Mouse (Mus musculus) lung, postnatal 0 days (tissue): ENCODE results near the gene Podxl. TPM values are rescaled to one million over a fixed set of nuclear protein-coding genes. Genes with fewer than 3 reads are reported as not detected.
A peak's percentile ranks its signal among the peaks of the same experiment; 100 is the strongest.

ENCODE experiments used
- ATAC-seq: fragments of 200-750 bp; cut with Nextera tagmentation; 2 replicates; pipeline ENCODE4 v1.8.0; 2017; ENCODE audit warnings: moderate library complexity
- DNase-seq: peaks from one replicate; pipeline ENCODE4 v3.0.0-alpha.2; 2016; ENCODE audit warnings: low spot score
- H3K27ac ChIP-seq: fragments of 300-500 bp; sonication (generic); 2 replicates; pipeline ENCODE4 v1.5.1; 2014; ENCODE audit warnings: antibody characterized with exemption, mild to moderate bottlenecking, low read length, mixed read lengths
- H3K27me3 ChIP-seq: fragments of 300-500 bp; sonication (generic); replicated peaks from 2 replicates; pipeline ENCODE4 v1.6.1; 2014; ENCODE audit warnings: low read length, mixed read lengths; ENCODE audit not compliant: insufficient read depth
- H3K36me3 ChIP-seq: fragments of 300-500 bp; sonication (generic); 2 replicates; pipeline ENCODE4 v1.6.1; 2014; ENCODE audit warnings: low read length, mixed read lengths; ENCODE audit not compliant: insufficient read depth
- H3K4me1 ChIP-seq: fragments of 300-500 bp; sonication (generic); 2 replicates; pipeline ENCODE4 v1.6.1; 2014; ENCODE audit warnings: antibody characterized with exemption, low read depth, low read length, mixed read lengths; ENCODE audit not compliant: insufficient read depth
- H3K4me2 ChIP-seq: fragments of 300-500 bp; sonication (generic); replicated peaks from 2 replicates; pipeline ENCODE4 v1.6.1; 2014; ENCODE audit warnings: low read depth, mild to moderate bottlenecking, low read length, moderate library complexity, mixed read lengths
- H3K4me3 ChIP-seq: fragments of 300-500 bp; sonication (generic); 2 replicates; pipeline ENCODE4 v1.5.1; 2014; ENCODE audit warnings: low read depth, low read length
- H3K9ac ChIP-seq: fragments of 300-500 bp; sonication (generic); replicated peaks from 2 replicates; pipeline ENCODE4 v1.6.1; 2014; ENCODE audit warnings: low read depth, mild to moderate bottlenecking
- H3K9me3 ChIP-seq: fragments of 300-500 bp; sonication (generic); 2 replicates; pipeline ENCODE4 v1.6.1; 2016; ENCODE audit warnings: low read length, mixed read lengths
- CTCF ChIP-seq: IDR thresholded peaks from 2 replicates; pipeline ENCODE4 v1.5.1; 2016; ENCODE audit warnings: antibody characterized with exemption, mild to moderate bottlenecking
- EP300 ChIP-seq: IDR thresholded peaks from 2 replicates; pipeline ENCODE4 v1.6.1; 2016; ENCODE audit warnings: antibody characterized with exemption, mild to moderate bottlenecking, control low read depth
- WGBS: fragments of 180-500 bp; shearing (Covaris S2); extraction: QIAGEN DNeasy Blood & Tissue Kit; methylation state at CpG from one replicate; pipeline ENCODE4 v1.1.7; 2014; 5-methylcytosine and 5-hydroxymethylcytosine counted together
- polyA plus RNA-seq: library from polyadenylated mRNA; unstranded; fragments of >200 nt; fragmentation: Nextera tagmentation; extraction: Ambion mirVana; gene quantifications from 2 replicates; pipeline ENCODE4 v1.2.1, GENCODE M21; 2015

The Podxl gene
- 56.8 and 58.6 TPM in 2 replicates for polyA plus RNA-seq

- Histone ChIP-seq H3K27me3 (0 out of 2 replicates have a peak, but pooled peaks cover 4% of the 10 kb centered on the region), H3K4me3 (peak within 1 kb of the TSS; percentile 55), H3K27ac (peak within 1 kb of the TSS; percentile 72), H3K4me2 (peak within 1 kb of the TSS; percentile 82), H3K9ac (peak within 1 kb of the TSS; percentile 74), H3K9me3 (no peaks in the 10 kb centered on the region), H3K36me3 (no peaks in the 10 kb centered on the region), H3K4me1 (no peaks in the 10 kb centered on the region; the same call in 1 of the 2 replicates)
- ATAC-seq (peak; percentile 93), DNase-seq (peak; percentile 87)
- TF ChIP-seq EP300 (peak; percentile 49), CTCF (no peak)
- 3% methylated on average over 59 of the region's 91 CpGs for WGBS
Observed at GRCm38 (mm10) chr6:31563235-31564181, at the start of gene Podxl. Podxl (minus strand) TSS chr6:31563981.

GRCm38 (mm10) chr6:31612560-31613270 lies 48.9 kb upstream of the Podxl start:
- Histone ChIP-seq H3K27ac (no peak overlapping the region), H3K9ac (no peak overlapping the region), H3K4me3 (no peak overlapping the region), H3K36me3 (no peaks in the 10 kb centered on the region), H3K9me3 (no peaks in the 10 kb centered on the region), H3K4me1 (peaks cover 6% of the 10 kb centered on the region; the same call in 1 of the 2 replicates), H3K27me3 (no peaks in the 10 kb centered on the region), H3K4me2 (no peak overlapping the region)
- TF ChIP-seq EP300 (no peak), CTCF (no peak)
- ATAC-seq (no peak), DNase-seq (no peak)
- 42% methylated on average over 17 of the region's 17 CpGs for WGBS

DNA sequence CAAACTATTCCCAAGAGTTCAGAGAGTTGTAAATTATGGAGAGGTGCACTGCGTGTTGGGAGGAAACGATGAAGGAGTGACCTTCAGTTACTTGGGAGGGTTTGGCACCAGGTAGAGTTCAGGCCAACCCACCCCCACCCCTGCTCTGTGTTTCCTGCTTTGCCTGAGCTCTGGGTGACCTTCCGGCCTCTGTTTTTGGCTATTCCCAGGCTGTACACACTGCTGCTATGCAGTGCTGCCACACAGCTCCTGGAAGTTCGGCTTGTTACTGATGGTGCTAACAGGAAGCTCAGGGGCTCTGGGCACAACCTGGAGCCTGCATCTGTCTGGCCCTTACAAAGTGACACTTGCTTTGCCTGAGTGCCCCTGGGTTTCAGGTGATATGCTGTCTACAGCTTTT lies 42.6 kb upstream of the Podxl start:
- Histone ChIP-seq H3K9ac (no peak overlapping the region), H3K27ac (no peak overlapping the region), H3K4me3 (no peak overlapping the region), H3K9me3 (no peaks in the 10 kb centered on the region), H3K4me2 (no peak overlapping the region), H3K27me3 (no peaks in the 10 kb centered on the region), H3K36me3 (no peaks in the 10 kb centered on the region), H3K4me1 (peaks cover 3% of the 10 kb centered on the region; the same call in 1 of the 2 replicates)
- 75% methylated on average over 4 of the region's 4 CpGs for WGBS
- DNase-seq = no peak
- ATAC-seq = no peak
- TF ChIP-seq EP300 = no peak
- TF ChIP-seq CTCF = no peak

DNA sequence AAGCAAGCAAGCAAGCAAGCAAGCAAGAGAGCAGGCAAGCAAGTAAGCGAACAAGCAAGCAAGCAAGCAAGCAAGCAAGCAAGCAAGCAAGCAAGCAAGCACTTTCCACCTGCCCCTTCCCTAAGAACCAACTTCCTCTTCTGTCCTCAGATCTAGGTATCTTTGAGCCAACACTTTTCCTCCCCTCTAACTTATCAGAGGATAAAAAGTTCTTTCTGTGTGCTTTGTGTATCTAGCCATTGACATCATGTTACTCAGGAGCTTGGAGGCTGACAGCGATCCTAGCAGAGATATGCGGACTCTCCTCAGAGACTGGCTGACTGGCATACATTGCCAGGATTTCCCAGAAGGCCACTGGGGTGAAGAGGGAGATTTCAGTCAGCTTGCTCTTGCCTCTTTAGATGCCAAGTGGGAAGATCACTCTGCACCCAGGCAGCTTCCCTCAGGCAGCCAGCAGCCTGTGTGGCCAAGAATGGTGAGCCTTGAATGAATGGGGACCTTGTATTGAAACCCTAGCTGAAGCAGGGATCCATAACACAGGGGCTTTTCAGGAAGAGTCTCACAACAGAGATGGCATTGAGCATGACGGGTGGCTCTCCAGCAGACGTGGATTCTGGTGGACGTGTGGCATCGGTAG lies 41.0 kb upstream of the Podxl start:
- 67% methylated on average over 7 of the region's 7 CpGs for WGBS
- DNase-seq (no peak), ATAC-seq (0 out of 2 replicates have a peak, but pooled peaks have one; percentile 22)
- peaks cover 5% of the 10 kb centered on the region; the same call in 1 of the 2 replicates for H3K4me1 ChIP-seq
- no peaks in the 10 kb centered on the region for H3K9me3 ChIP-seq
- H3K9ac ChIP-seq = no peak overlapping the region
- H3K4me3 ChIP-seq = no peak overlapping the region
- H3K27me3 ChIP-seq = no peaks in the 10 kb centered on the region
- H3K4me2 ChIP-seq = no peak overlapping the region
- H3K27ac ChIP-seq = no peak overlapping the region
- no peaks in the 10 kb centered on the region for H3K36me3 ChIP-seq
- TF ChIP-seq EP300 (no peak), CTCF (no peak)

- H3K4me3 ChIP-seq = no peak overlapping the region
- no peak for DNase-seq
- H3K4me2 ChIP-seq = no peak overlapping the region
- no peak for ATAC-seq
- H3K36me3 ChIP-seq = no peaks in the 10 kb centered on the region
- no peaks in the 10 kb centered on the region for H3K9me3 ChIP-seq
- whole genome bisulfite sequencing = 58% methylated on average over 4 of the region's 4 CpGs
- peaks cover 5% of the 10 kb centered on the region; the same call in 1 of the 2 replicates for H3K4me1 ChIP-seq
- TF ChIP-seq CTCF (no peak), EP300 (no peak)
- H3K27me3 ChIP-seq = no peaks in the 10 kb centered on the region
- H3K9ac ChIP-seq = no peak overlapping the region
- H3K27ac ChIP-seq = no peak overlapping the region
Observed at GRCm38 (mm10) chr6:31602489-31602888, 38.7 kb upstream of the Podxl start.
